Mouse (Mus musculus): ENCODE measurements at regions not wholly inside any gene's neighbourhood (a gene's known extent, or its start where the extent isn't known, plus 50 kb on each side); places are given as distances from the start of the nearest gene placed in this dataset.
"Not testable (repeated sequence)": the region's sequence is repeated elsewhere in the genome, so short reads cannot be mapped to it uniquely, and the experiment has no call there.

GRCm38 (mm10) chr8:112238681-112239080 lies 223.8 kb upstream of the Gm6793 start:
- no peak for ATAC-seq

DNA sequence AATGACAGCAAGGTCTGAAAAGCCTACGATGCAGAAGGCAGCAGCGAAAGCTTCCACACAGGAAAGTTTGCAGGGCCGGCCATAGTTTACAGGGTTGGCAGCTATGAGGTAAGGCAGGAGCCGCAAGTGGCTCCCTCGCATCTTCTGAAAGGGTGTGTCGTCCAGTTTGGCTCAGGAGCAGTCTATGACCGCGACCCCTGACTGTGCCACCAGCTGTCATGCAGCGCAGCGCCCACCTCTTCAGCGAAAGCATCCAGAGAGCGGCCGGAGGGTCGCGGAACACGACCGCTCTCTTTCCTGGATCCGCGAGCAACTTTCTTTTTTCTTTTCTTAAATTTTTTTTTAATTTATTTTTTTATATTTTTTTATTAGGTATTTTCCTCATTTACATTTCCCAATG lies 221.9 kb upstream of the Gm6793 start:
- not testable (repeated sequence) for ATAC-seq; DNase-seq (ENCODE audit: low spot score); H3K4me1 ChIP-seq (ENCODE audit: insufficient read depth, low read depth, low read length); H3K36me3 ChIP-seq (ENCODE audit: insufficient read depth, low read length); H3K27ac ChIP-seq (ENCODE audit: low read length); H3K9me3 ChIP-seq (ENCODE audit: low read length); H3K4me2 ChIP-seq (replicated peaks; ENCODE audit: low read depth, low read length); H3K4me3 ChIP-seq (ENCODE audit: low read depth, low read length); H3K27me3 ChIP-seq (replicated peaks; ENCODE audit: insufficient read depth, low read length); H3K9ac ChIP-seq (replicated peaks; ENCODE audit: low read depth)
- WGBS, result 90% methylated on average over 19 of the region's 19 CpGs

More at GRCm38 (mm10) chr8:112238681-112239080, 223.8 kb upstream of the Gm6793 start:
- Histone ChIP-seq H3K27ac (ENCODE audit: low read length) (no peak overlapping the region), H3K9ac (replicated peaks; ENCODE audit: low read depth) (no peak overlapping the region), H3K9me3 (ENCODE audit: low read length) (no peaks in the 10 kb centered on the region), H3K36me3 (ENCODE audit: insufficient read depth, low read length) (no peaks in the 10 kb centered on the region), H3K4me3 (ENCODE audit: low read depth, low read length) (no peak overlapping the region), H3K27me3 (replicated peaks; ENCODE audit: insufficient read depth, low read length) (no peaks in the 10 kb centered on the region), H3K4me2 (replicated peaks; ENCODE audit: low read depth, low read length) (no peak overlapping the region), H3K4me1 (ENCODE audit: insufficient read depth, low read depth, low read length) (no peaks in the 10 kb centered on the region)
- TF ChIP-seq EP300 (IDR thresholded peaks at IDR 0.05) (no peak), CTCF (IDR thresholded peaks at IDR 0.05) (no peak)
- 83% methylated on average over 9 of the region's 9 CpGs for WGBS
- DNase-seq (ENCODE audit: low spot score), result no peak

DNA sequence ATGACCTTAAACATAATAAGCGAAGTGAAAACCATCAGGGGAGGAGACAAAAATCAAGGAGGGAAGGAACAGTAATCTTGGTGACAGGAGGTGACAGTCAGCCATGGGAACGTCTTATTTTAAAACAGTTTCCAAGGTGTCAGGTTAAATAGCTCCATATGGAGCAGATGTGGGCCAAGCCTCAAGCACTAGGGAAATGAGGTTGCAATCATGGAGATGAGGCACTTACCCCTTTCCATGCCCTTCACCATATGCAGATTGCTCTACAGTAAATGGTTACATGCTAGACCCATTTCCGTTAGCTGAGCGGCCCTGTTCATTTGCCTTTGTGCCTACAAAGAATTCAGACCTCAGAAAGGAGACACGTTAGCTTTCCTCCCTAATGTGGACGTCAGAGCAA lies 204.8 kb upstream of the Gm6793 start:
- WGBS, result 63% methylated on average over 6 of the region's 6 CpGs
- Histone ChIP-seq H3K4me1 (ENCODE audit: insufficient read depth, low read depth, low read length) (no peaks in the 10 kb centered on the region), H3K27ac (ENCODE audit: low read length) (no peak overlapping the region), H3K36me3 (ENCODE audit: insufficient read depth, low read length) (no peaks in the 10 kb centered on the region), H3K9ac (replicated peaks; ENCODE audit: low read depth) (no peak overlapping the region), H3K4me3 (ENCODE audit: low read depth, low read length) (no peak overlapping the region), H3K9me3 (ENCODE audit: low read length) (no peaks in the 10 kb centered on the region), H3K4me2 (replicated peaks; ENCODE audit: low read depth, low read length) (no peak overlapping the region), H3K27me3 (replicated peaks; ENCODE audit: insufficient read depth, low read length) (no peaks in the 10 kb centered on the region)
- no peak for TF ChIP-seq CTCF (IDR thresholded peaks at IDR 0.05)
- TF ChIP-seq EP300 (IDR thresholded peaks at IDR 0.05), result no peak
- no peak for ATAC-seq
- no peak for DNase-seq (ENCODE audit: low spot score)

GRCm38 (mm10) chr8:112212170-112212569 lies 197.3 kb upstream of the Gm6793 start:
- H3K27me3 ChIP-seq (replicated peaks; ENCODE audit: insufficient read depth, low read length), result no peaks in the 10 kb centered on the region
- TF ChIP-seq CTCF (IDR thresholded peaks at IDR 0.05) (no peak), EP300 (IDR thresholded peaks at IDR 0.05) (no peak)
- no peaks in the 10 kb centered on the region for H3K36me3 ChIP-seq (ENCODE audit: insufficient read depth, low read length)
- no peak for DNase-seq (ENCODE audit: low spot score)
- no peak for ATAC-seq
- no peak overlapping the region for H3K4me3 ChIP-seq (ENCODE audit: low read depth, low read length)
- no peaks in the 10 kb centered on the region for H3K9me3 ChIP-seq (ENCODE audit: low read length)
- no peak overlapping the region for H3K4me2 ChIP-seq (replicated peaks; ENCODE audit: low read depth, low read length)
- H3K4me1 ChIP-seq (ENCODE audit: insufficient read depth, low read depth, low read length), result no peaks in the 10 kb centered on the region
- H3K9ac ChIP-seq (replicated peaks; ENCODE audit: low read depth), result no peak overlapping the region
- 81% methylated on average over 5 of the region's 5 CpGs for WGBS
- H3K27ac ChIP-seq (ENCODE audit: low read length), result no peak overlapping the region

- Histone ChIP-seq H3K4me1 (ENCODE audit: insufficient read depth, low read depth, low read length) (no peaks in the 10 kb centered on the region), H3K27ac (ENCODE audit: low read length) (no peak overlapping the region), H3K4me3 (ENCODE audit: low read depth, low read length) (no peak overlapping the region), H3K36me3 (ENCODE audit: insufficient read depth, low read length) (no peaks in the 10 kb centered on the region), H3K9me3 (ENCODE audit: low read length) (no peaks in the 10 kb centered on the region), H3K9ac (replicated peaks; ENCODE audit: low read depth) (no peak overlapping the region), H3K4me2 (replicated peaks; ENCODE audit: low read depth, low read length) (no peak overlapping the region), H3K27me3 (replicated peaks; ENCODE audit: insufficient read depth, low read length) (no peaks in the 10 kb centered on the region)
- WGBS, result 24% methylated on average over 1 of the region's 1 CpGs
- TF ChIP-seq EP300 (IDR thresholded peaks at IDR 0.05) (no peak), CTCF (IDR thresholded peaks at IDR 0.05) (no peak)
- ATAC-seq (no peak), DNase-seq (ENCODE audit: low spot score) (no peak)
Measured at GRCm38 (mm10) chr8:112196423-112196822, 181.6 kb upstream of the Gm6793 start.

DNA sequence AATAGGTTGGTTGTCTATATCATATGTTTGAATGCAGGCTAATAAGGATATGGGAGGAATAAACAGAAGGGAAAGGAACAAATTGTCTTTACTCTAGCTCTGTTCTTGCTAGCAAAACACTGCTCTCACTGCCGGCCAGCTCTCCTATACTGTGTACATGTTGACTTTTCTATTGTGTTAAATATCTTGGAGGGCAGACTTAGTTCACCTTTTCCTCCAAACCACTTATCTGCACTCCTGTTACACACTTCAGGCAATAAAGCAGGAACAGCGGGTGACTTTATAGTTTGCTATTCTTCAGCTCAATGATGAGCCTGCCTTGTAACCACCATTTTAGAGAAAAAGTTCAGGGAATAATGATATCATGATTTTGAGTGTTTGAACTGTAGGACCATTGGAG lies 181.0 kb upstream of the Gm6793 start:
- H3K27me3 ChIP-seq (replicated peaks; ENCODE audit: insufficient read depth, low read length), result no peaks in the 10 kb centered on the region
- H3K9me3 ChIP-seq (ENCODE audit: low read length), result no peaks in the 10 kb centered on the region
- no peak overlapping the region for H3K4me2 ChIP-seq (replicated peaks; ENCODE audit: low read depth, low read length)
- no peak overlapping the region for H3K4me3 ChIP-seq (ENCODE audit: low read depth, low read length)
- H3K36me3 ChIP-seq (ENCODE audit: insufficient read depth, low read length), result no peaks in the 10 kb centered on the region
- TF ChIP-seq CTCF (IDR thresholded peaks at IDR 0.05) (no peak), EP300 (IDR thresholded peaks at IDR 0.05) (no peak)
- H3K4me1 ChIP-seq (ENCODE audit: insufficient read depth, low read depth, low read length), result no peaks in the 10 kb centered on the region
- WGBS, result 42% methylated on average over 2 of the region's 2 CpGs
- DNase-seq (ENCODE audit: low spot score) (peak; percentile 57), ATAC-seq (peak; percentile 49; the same call in 1 of the 2 replicates)
- H3K9ac ChIP-seq (replicated peaks; ENCODE audit: low read depth), result no peak overlapping the region
- no peak overlapping the region for H3K27ac ChIP-seq (ENCODE audit: low read length)

DNA sequence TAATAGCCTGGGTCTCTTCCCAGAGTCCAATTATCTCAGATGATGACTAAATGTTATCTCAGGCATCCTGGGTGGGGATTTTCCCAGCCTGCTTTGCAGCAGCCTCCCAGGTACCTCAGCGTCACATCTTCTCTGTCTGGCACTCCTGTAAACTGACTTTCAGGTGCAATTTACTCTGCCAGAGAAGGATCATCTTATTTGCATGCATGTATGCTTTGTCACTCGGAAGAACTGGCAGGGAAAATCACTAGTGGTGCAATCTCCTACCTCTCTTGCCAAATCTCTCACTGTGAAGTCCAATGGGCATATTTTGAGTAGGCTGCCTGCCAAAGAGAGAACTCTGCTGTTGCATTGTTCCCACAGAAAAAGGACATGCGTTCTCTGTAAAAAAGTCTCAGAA lies 177.0 kb upstream of the Gm6793 start:
- Histone ChIP-seq H3K27ac (ENCODE audit: low read length) (no peak overlapping the region), H3K27me3 (replicated peaks; ENCODE audit: insufficient read depth, low read length) (no peaks in the 10 kb centered on the region), H3K9ac (replicated peaks; ENCODE audit: low read depth) (no peak overlapping the region), H3K4me3 (ENCODE audit: low read depth, low read length) (no peak overlapping the region), H3K4me1 (ENCODE audit: insufficient read depth, low read depth, low read length) (no peaks in the 10 kb centered on the region), H3K9me3 (ENCODE audit: low read length) (no peaks in the 10 kb centered on the region), H3K36me3 (ENCODE audit: insufficient read depth, low read length) (no peaks in the 10 kb centered on the region), H3K4me2 (replicated peaks; ENCODE audit: low read depth, low read length) (no peak overlapping the region)
- no peak for TF ChIP-seq EP300 (IDR thresholded peaks at IDR 0.05)
- ATAC-seq, result no peak
- 56% methylated on average over 3 of the region's 3 CpGs for WGBS
- peak; percentile 4 for DNase-seq (ENCODE audit: low spot score)

Data from lung, postnatal 0 days (tissue).